Mouse (Mus musculus): ENCODE results near the gene Car12. TPM values are rescaled to one million over a fixed set of nuclear protein-coding genes. Genes with fewer than 3 reads are reported as not detected.
"Not testable (repeated sequence)": the region's sequence is repeated elsewhere in the genome, so short reads cannot be mapped to it uniquely, and the experiment has no call there.

The Car12 gene
- polyA plus RNA-seq, 1 experiment from 2014 or later: 18.6 TPM

DNA sequence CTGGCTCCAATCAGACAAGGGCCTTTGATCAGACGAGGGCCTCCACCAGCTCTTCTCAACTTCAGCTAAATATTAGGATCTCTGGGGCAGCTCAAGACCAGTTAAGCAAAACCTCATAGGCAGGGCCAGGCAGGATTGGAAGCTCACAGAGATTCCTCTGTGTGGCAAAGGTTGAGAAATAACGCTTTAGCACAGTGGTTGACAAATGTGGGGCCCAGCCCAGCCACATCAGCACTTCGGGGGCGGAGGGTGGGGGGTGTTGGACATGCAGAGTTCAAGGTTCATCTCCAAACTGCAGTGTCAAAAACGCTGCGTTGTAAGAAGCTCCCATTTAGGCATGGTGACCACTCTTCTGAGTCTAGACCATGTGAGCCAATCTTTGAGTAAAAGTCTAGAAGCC lies 21.1 kb downstream of the Car12 start:
- 87% methylated on average over 6 of the region's 6 CpGs for WGBS
- no peak overlapping the region for H3K4me2 ChIP-seq
- H3K9me3 ChIP-seq: no peaks in the 10 kb centered on the region
- H3K27ac ChIP-seq: no peak overlapping the region
- ATAC-seq (ENCODE audit: insufficient number of reproducible peaks, insufficient read depth, low FRiP score, low TSS enrichment, low read depth): no peak
- no peak overlapping the region for H3K9ac ChIP-seq
- no peaks in the 10 kb centered on the region for H3K36me3 ChIP-seq
- H3K27me3 ChIP-seq: no peaks in the 10 kb centered on the region
- peaks cover 22% of the 10 kb centered on the region for H3K4me1 ChIP-seq
- H3K4me3 ChIP-seq: no peak overlapping the region

DNA sequence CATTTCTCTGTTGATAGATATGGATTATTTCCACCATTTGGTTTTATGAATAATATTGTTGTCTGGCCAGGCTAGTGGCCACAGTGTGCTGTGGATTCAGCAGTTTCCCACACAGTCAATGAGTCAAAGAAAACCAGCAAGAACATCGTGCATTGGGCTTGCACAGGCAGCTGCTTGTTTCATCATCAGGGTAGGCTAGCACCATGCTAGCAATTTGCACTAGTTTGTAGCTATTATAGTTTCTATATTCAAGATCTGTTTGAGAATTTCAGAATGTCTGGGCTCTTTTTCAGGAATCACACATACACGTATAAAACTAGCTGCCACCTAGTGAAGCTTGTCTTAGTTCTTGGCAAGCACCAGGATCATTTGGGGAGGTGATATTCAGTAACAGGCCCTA lies 21.6 kb downstream of the Car12 start:
- Histone ChIP-seq H3K4me2 (no peak overlapping the region), H3K4me1 (peaks cover 23% of the 10 kb centered on the region), H3K9ac (no peak overlapping the region), H3K9me3 (no peaks in the 10 kb centered on the region), H3K27me3 (no peaks in the 10 kb centered on the region), H3K36me3 (no peaks in the 10 kb centered on the region), H3K4me3 (no peak overlapping the region), H3K27ac (no peak overlapping the region)
- WGBS: 83% methylated on average over 2 of the region's 2 CpGs
- ATAC-seq (ENCODE audit: insufficient number of reproducible peaks, insufficient read depth, low FRiP score, low TSS enrichment, low read depth): no peak

DNA sequence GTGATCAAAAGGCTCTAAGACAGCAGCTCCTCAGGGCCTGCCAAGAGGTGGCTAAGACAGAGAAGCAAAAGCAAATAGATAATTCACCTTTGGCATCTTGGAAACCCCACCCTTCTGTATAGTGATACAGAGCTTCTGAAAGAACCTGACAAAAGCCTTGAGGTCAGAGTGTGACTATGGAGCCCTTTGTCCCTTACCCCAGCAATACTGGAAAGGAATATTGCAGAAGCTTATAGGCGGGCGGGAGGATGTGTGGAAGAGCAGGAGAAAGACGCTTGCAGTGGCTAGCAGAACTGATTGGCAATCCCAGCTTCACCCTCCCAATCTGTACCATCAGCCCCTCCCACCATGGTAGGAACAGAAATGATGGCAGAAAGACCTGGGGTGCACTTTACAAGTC lies 22.5 kb downstream of the Car12 start:
- no peaks in the 10 kb centered on the region for H3K36me3 ChIP-seq
- WGBS: 83% methylated on average over 3 of the region's 3 CpGs
- no peak overlapping the region for H3K4me3 ChIP-seq
- no peak overlapping the region for H3K4me2 ChIP-seq
- ATAC-seq (ENCODE audit: insufficient number of reproducible peaks, insufficient read depth, low FRiP score, low TSS enrichment, low read depth): no peak
- no peaks in the 10 kb centered on the region for H3K9me3 ChIP-seq
- H3K27me3 ChIP-seq: no peaks in the 10 kb centered on the region
- H3K9ac ChIP-seq: no peak overlapping the region
- peaks cover 22% of the 10 kb centered on the region for H3K4me1 ChIP-seq
- no peak overlapping the region for H3K27ac ChIP-seq

DNA sequence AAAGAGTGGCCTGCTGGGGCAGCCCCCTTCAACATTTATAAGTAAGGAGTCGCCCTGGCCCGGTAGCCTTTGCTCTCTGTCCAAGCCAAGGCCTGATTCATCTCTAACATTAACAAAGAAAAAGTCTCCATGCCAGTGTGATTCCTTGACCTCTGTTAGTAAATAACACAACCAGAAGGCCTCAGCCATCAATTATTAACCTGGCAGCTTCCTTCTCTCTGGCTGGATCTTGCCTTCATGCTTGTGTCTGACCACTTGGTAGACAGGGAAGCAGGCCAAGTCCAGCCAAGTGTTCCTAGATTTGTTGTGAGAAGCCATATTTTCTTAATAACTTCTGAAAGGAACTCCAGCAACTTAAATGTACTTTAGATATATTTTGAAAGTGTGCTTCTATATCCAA lies 23.1 kb downstream of the Car12 start:
- H3K27ac ChIP-seq: no peak overlapping the region
- no peak overlapping the region for H3K4me3 ChIP-seq
- H3K4me2 ChIP-seq: no peak overlapping the region
- WGBS: 93% methylated on average over 2 of the region's 2 CpGs
- H3K27me3 ChIP-seq: no peaks in the 10 kb centered on the region
- no peaks in the 10 kb centered on the region for H3K36me3 ChIP-seq
- H3K9ac ChIP-seq: no peak overlapping the region
- ATAC-seq (ENCODE audit: insufficient number of reproducible peaks, insufficient read depth, low FRiP score, low TSS enrichment, low read depth): no peak
- H3K4me1 ChIP-seq: peaks cover 18% of the 10 kb centered on the region
- no peaks in the 10 kb centered on the region for H3K9me3 ChIP-seq

DNA sequence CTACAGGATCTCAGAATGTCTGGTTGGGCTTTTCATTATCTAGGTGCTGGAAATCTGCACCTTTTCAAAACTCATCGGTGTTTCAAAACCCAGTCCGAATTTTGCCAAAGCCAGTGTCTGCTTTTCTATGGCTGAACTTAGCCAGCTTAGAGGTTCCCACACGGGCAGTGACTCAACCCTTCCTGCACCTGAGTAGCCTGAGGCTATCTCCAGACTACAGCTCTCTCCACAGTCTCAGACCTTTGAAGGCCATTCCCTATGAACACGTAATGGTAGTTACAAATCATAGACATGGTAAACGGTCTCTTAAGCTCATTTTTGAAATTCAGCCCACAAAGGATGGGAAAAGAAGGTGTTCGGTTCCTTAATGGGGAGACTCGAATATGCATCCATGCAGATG lies 26.0 kb downstream of the Car12 start:
- Histone ChIP-seq H3K9me3 (no peaks in the 10 kb centered on the region), H3K9ac (no peak overlapping the region), H3K27ac (no peak overlapping the region), H3K4me3 (no peak overlapping the region), H3K36me3 (no peaks in the 10 kb centered on the region), H3K27me3 (no peaks in the 10 kb centered on the region), H3K4me2 (no peak overlapping the region), H3K4me1 (peaks cover 7% of the 10 kb centered on the region; the same call in 1 of the 2 replicates)
- 67% methylated on average over 7 of the region's 7 CpGs for WGBS
- no peak for ATAC-seq (ENCODE audit: insufficient number of reproducible peaks, insufficient read depth, low FRiP score, low TSS enrichment, low read depth)

DNA sequence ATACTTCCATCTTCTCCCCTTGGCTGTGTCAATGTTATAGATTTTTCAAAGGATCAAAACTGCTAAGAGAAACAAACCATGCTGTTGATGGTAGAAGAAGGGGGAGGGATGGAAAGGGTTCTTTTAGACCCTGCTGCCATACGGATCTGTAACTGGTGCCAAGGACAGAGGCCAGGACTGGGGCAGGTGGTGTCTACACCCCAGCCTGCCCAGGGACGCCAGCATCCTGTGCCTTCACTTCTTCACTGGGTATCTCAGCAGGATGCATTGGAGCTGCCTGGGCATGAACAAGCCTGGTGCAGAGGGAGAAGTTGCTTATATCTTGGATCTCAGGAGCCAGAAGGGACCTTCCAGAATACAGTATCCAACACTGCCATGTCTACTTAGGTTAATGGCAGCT lies 31.0 kb downstream of the Car12 start:
- no peak for ATAC-seq (ENCODE audit: insufficient number of reproducible peaks, insufficient read depth, low FRiP score, low TSS enrichment, low read depth)
- WGBS: 77% methylated on average over 2 of the region's 2 CpGs
- no peak overlapping the region for H3K4me3 ChIP-seq
- H3K4me1 ChIP-seq: peaks cover 8% of the 10 kb centered on the region; the same call in 1 of the 2 replicates
- H3K27me3 ChIP-seq: no peaks in the 10 kb centered on the region
- no peak overlapping the region for H3K9ac ChIP-seq
- H3K36me3 ChIP-seq: peaks cover 9% of the 10 kb centered on the region
- no peak overlapping the region for H3K4me2 ChIP-seq
- no peak overlapping the region for H3K27ac ChIP-seq
- H3K9me3 ChIP-seq: no peaks in the 10 kb centered on the region

DNA sequence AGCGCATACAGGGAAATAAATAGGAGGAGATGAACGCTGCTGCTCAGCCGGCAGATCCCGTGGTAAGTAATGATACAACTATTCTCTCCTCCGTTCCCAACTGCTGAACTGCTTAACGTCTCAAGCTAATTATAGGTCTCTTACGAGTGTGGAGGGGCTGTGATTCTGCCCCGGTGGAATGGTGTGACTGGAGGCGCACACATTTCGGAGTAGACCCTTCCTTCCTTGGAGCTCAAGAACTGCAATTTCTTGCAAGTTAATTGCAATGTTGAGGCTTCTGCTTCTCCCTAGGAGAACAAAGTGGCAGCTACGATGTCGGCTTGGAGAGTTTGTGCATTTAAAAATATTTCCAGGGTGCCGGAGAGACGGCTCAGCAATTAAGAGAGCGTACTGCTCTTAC lies 34.9 kb downstream of the Car12 start:
- no peaks in the 10 kb centered on the region for H3K27me3 ChIP-seq
- peaks cover 13% of the 10 kb centered on the region for H3K36me3 ChIP-seq
- H3K9ac ChIP-seq: no peak overlapping the region
- WGBS: 73% methylated on average over 15 of the region's 15 CpGs
- 0 out of 2 replicates have a peak, but pooled peaks cover 6% of the 10 kb centered on the region for H3K4me1 ChIP-seq
- H3K27ac ChIP-seq: no peak overlapping the region
- ATAC-seq (ENCODE audit: insufficient number of reproducible peaks, insufficient read depth, low FRiP score, low TSS enrichment, low read depth): no peak
- no peak overlapping the region for H3K4me2 ChIP-seq
- no peak overlapping the region for H3K4me3 ChIP-seq
- no peaks in the 10 kb centered on the region for H3K9me3 ChIP-seq

DNA sequence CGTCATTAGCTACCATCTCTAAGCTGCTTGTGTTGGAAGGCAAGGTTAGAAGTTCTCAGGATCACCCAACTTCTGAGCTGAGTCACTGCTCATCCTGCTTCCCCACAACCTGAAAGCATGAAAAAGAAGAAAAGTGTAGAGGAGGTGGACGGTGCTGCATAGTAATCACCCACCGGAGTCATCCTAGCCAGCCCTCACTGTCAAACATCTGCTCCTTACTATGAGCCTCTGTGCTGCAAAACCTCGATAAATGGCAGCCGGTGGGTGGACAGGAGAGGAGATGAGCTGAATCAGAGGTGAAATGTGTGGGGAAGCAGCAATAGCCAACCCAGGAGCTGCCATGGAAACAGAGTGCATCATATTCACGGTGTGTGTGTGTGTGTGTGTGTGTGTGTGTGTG lies 39.4 kb downstream of the Car12 start:
- H3K9me3 ChIP-seq: no peaks in the 10 kb centered on the region
- no peaks in the 10 kb centered on the region for H3K4me1 ChIP-seq
- no peaks in the 10 kb centered on the region for H3K27me3 ChIP-seq
- peaks cover 11% of the 10 kb centered on the region for H3K36me3 ChIP-seq
- ATAC-seq (ENCODE audit: insufficient number of reproducible peaks, insufficient read depth, low FRiP score, low TSS enrichment, low read depth): no peak
- H3K27ac ChIP-seq: no peak overlapping the region
- no peak overlapping the region for H3K9ac ChIP-seq
- no peak overlapping the region for H3K4me3 ChIP-seq
- WGBS: 84% methylated on average over 6 of the region's 6 CpGs
- H3K4me2 ChIP-seq: no peak overlapping the region

DNA sequence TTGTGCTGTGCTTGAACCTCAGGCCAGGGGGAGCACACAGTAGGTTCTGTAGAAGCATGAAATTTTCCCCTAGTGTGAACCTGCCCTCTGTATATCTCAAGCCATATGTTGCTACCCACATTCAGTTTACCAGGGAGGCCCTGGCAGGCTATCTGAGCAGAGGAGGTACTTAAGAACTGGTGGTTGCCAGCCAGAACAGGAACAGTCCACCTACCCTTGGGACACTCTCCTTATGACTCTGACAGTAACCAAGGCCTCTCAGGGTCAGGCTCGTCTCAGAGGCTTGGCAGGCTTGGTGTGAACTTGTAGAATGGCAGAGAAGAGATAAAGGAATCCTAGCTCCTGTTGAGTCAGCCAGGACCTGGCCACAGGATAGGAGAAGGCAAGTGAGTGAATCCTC lies 47.5 kb downstream of the Car12 start:
- Histone ChIP-seq H3K27me3 (no peaks in the 10 kb centered on the region), H3K4me1 (no peaks in the 10 kb centered on the region; the same call in 1 of the 2 replicates), H3K9me3 (no peaks in the 10 kb centered on the region), H3K4me2 (no peak overlapping the region), H3K4me3 (no peak overlapping the region), H3K36me3 (0 out of 2 replicates have a peak, but pooled peaks cover 3% of the 10 kb centered on the region), H3K9ac (no peak overlapping the region), H3K27ac (no peak overlapping the region)
- WGBS: 61% methylated on average over 1 of the region's 1 CpGs
- ATAC-seq (ENCODE audit: insufficient number of reproducible peaks, insufficient read depth, low FRiP score, low TSS enrichment, low read depth): no peak

DNA sequence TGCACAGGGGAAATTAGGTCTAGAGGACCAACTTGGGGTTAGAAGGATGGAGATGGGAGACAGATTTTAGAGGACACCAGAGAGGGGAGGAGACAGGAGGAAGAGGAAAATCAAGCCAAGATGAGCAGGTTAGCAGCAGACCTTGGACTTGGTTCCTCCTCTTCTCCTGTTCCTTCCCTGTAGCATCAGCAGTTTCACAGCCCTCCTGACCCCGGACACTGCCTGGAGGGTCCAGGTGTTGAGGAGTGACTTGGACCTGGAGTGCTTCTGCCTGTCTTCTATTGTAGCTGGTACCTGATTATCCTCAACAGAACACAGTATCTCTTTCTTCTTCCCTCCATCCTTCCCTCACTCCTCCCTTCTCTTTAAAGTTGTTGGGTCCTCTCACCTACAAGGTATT lies 55.2 kb downstream of the Car12 start:
- Histone ChIP-seq H3K9ac (no peak overlapping the region), H3K4me1 (no peaks in the 10 kb centered on the region), H3K4me3 (no peak overlapping the region), H3K36me3 (no peaks in the 10 kb centered on the region), H3K9me3 (no peaks in the 10 kb centered on the region), H3K4me2 (no peak overlapping the region), H3K27ac (no peak overlapping the region), H3K27me3 (no peaks in the 10 kb centered on the region)
- no peak for ATAC-seq (ENCODE audit: insufficient number of reproducible peaks, insufficient read depth, low FRiP score, low TSS enrichment, low read depth)
- WGBS: 100% methylated on average over 1 of the region's 1 CpGs

DNA sequence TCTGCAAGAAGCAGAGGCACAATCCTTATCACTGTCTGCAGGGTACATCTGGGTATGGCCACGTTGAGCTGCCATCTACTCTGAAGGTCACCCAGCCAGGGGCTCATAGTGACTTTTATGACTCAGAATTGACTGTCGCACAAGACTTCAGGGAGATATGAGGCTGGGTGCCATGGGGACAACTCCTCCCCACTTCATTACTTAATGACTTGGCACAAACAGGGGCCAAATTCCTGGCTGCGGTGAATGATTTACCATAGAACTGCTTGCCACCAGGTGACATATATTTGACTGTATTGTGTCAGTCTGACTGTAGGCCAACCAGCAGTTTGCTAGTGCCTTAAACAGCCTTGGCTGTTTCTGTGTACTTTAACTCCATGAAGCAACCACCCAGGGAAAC lies 55.8 kb downstream of the Car12 start:
- Histone ChIP-seq H3K27me3 (no peaks in the 10 kb centered on the region), H3K4me1 (no peaks in the 10 kb centered on the region), H3K4me2 (no peak overlapping the region), H3K36me3 (no peaks in the 10 kb centered on the region), H3K27ac (no peak overlapping the region), H3K4me3 (no peak overlapping the region), H3K9ac (no peak overlapping the region), H3K9me3 (no peaks in the 10 kb centered on the region)
- 87% methylated on average over 3 of the region's 3 CpGs for WGBS
- no peak for ATAC-seq (ENCODE audit: insufficient number of reproducible peaks, insufficient read depth, low FRiP score, low TSS enrichment, low read depth)

DNA sequence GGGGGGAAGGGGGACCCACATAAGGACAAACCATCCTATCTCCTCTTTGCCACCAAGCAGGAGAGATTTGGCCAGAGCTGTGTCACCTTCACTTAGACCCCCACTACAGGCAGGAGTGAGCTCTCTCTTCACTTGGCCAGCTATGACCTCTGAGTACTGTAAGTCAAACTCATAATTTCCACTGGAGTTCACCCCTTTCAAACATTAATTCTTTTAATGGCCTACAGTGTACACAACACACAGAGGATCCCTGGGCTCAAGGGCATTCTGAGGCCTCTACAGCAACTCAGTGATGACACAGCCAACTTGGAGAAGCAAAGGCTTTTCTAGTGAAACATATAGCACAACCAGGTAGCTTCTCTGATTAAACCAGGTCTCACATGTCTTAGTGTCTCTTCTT lies 57.2 kb downstream of the Car12 start:
- no peaks in the 10 kb centered on the region for H3K9me3 ChIP-seq
- no peak for ATAC-seq (ENCODE audit: insufficient number of reproducible peaks, insufficient read depth, low FRiP score, low TSS enrichment, low read depth)
- H3K36me3 ChIP-seq: no peaks in the 10 kb centered on the region
- no peak overlapping the region for H3K4me3 ChIP-seq
- H3K27me3 ChIP-seq: no peaks in the 10 kb centered on the region
- H3K4me2 ChIP-seq: no peak overlapping the region
- H3K4me1 ChIP-seq: no peaks in the 10 kb centered on the region
- no peak overlapping the region for H3K27ac ChIP-seq
- H3K9ac ChIP-seq: no peak overlapping the region

DNA sequence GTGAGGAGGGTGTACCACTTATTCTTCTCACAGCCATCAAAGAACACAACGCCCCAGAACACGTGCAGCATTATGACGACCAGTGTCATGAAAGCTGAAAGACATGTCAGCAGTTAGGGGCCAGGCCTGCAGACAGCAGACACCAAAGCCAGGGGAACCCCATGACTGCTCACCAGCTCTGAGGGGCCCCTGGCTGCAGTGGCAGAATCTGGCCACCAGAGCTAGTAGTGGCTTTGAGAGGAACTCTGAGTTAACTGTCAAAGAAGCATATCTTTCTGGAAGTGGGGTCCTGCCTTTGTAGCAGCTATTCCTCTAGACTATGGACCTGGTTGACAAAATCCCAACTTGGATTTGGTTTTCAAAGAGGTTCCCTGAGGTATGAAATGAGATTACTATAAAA lies 71.1 kb downstream of the Car12 start:
- H3K4me2 ChIP-seq; H3K9me3 ChIP-seq; H3K9ac ChIP-seq; H3K4me3 ChIP-seq; H3K27ac ChIP-seq; ATAC-seq (ENCODE audit: insufficient number of reproducible peaks, insufficient read depth, low FRiP score, low TSS enrichment, low read depth); H3K27me3 ChIP-seq; H3K36me3 ChIP-seq; H3K4me1 ChIP-seq: not testable (repeated sequence)
- WGBS: no CpG with 5 or more reads among the region's 3 CpGs

Measured in embryonic facial prominence, embryonic 13.5 days (tissue).